Mouse (Mus musculus) ES-Bruce4 (cell line): ENCODE results near the gene Slc4a2. TPM values are rescaled to one million over a fixed set of nuclear protein-coding genes. Genes with fewer than 3 reads are reported as not detected.

Experiments
- H3K27ac ChIP-seq: 2 replicates; pipeline ENCODE4 v1.5.1; 2012; ENCODE audit warnings: low read length, inconsistent platforms; ENCODE audit not compliant: insufficient read depth
- H3K27me3 ChIP-seq: 2 replicates; pipeline ENCODE4 v1.6.1; 2012; ENCODE audit warnings: mild to moderate bottlenecking, low read length, inconsistent platforms; ENCODE audit not compliant: control insufficient read depth, poor library complexity, insufficient read depth, severe bottlenecking
- H3K36me3 ChIP-seq: 2 replicates; pipeline ENCODE4 v1.6.1; 2012; ENCODE audit warnings: inconsistent platforms, mild to moderate bottlenecking, low read length, moderate library complexity; ENCODE audit not compliant: control insufficient read depth, poor library complexity, insufficient read depth, severe bottlenecking
- H3K4me1 ChIP-seq: one replicate; pipeline ENCODE4 v1.8.1; 2011; ENCODE audit warnings: low read length; ENCODE audit not compliant: control insufficient read depth, insufficient read depth
- H3K4me3 ChIP-seq: 2 replicates; pipeline ENCODE4 v1.5.1; 2011; ENCODE audit warnings: low read depth, mild to moderate bottlenecking, low read length
- H3K9ac ChIP-seq: 2 replicates; pipeline ENCODE4 v1.6.1; 2012; ENCODE audit warnings: low read depth, mild to moderate bottlenecking, inconsistent platforms; ENCODE audit not compliant: poor library complexity, severe bottlenecking
- H3K9me3 ChIP-seq: replicated peaks from 2 replicates; pipeline ENCODE4 v1.6.1; 2012; ENCODE audit warnings: mild to moderate bottlenecking, low read length, inconsistent platforms; ENCODE audit not compliant: control insufficient read depth, poor library complexity, insufficient read depth, severe bottlenecking
- CTCF ChIP-seq: IDR thresholded peaks from one replicate; pipeline ENCODE4 v1.8.1; 2011; ENCODE audit warnings: low read depth, low read length
- EP300 ChIP-seq: IDR thresholded peaks from 2 replicates; pipeline ENCODE4 v1.6.1; 2011; ENCODE audit warnings: low read depth, low read length; ENCODE audit not compliant: insufficient read depth
- POLR2A ChIP-seq: IDR thresholded peaks from one replicate; pipeline ENCODE4 v1.8.1; 2011; ENCODE audit warnings: low read length; ENCODE audit not compliant: insufficient read depth
- polyA plus RNA-seq: library from polyadenylated mRNA; stranded (reverse); fragments of >200 nt; gene quantifications from 2 replicates; pipeline ENCODE4 v1.2.4, GENCODE M21; 2011; ENCODE audit warnings: low read depth; ENCODE audit not compliant: missing spikeins, insufficient read depth, insufficient read length

The Slc4a2 gene
- polyA plus RNA-seq: 11.3 and 12.6 TPM in 2 replicates

DNA sequence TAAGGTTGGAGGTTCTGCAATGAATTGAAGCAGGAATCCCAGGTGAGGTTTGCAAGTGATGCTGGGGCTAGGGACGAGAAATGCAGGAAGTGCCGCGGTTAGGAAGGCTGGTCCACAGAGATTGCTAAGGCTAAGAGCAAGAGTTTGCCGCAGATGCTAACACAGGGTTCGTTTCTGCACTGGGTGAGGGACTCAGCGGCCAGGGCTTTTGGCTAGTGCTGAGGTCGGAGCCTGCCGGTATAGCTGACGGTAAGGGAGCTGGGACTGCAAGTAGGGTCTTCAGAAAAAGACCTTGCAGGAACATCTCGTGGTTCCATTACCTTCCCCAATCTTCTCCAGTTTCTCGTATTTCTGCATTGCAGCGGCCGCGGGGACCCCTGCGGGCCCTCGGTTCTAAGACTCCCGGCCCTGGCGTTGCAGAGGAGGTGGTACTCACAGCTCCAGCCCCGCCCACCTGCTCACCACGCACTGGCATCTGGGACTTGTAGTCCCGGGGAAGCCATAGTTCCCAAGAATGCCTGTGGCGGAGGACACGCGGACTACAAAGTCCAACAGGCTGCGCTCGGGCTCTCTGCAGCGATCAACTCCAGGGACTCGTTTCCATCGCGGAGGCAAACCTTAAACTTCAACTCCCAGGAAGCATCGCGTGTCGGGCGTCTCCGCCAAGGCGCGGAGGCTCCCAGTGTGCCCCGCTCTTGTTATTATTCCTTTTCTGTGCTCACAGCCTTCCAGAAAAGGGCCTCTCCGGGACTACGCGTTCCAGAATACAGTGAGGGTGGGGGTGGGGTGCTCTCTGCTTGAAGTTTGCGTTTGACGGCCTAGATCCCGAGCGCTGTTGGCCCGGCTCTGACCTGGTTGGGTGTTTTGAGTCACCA, at the start of gene Slc4a2, which contains the start of gene Cdk5:
TSS of gene Slc4a2 (plus strand) at position 709 of the 875 bp plus-strand sequence.
TSS of gene Cdk5 (minus strand) at position 402 of the 875 bp plus-strand sequence.
- H3K27me3 ChIP-seq: no peaks in the 10 kb centered on the region
- TF ChIP-seq CTCF: no peak
- no peak for TF ChIP-seq EP300
- TF ChIP-seq POLR2A: peak; percentile 39
- H3K4me1 ChIP-seq: peaks cover 10% of the 10 kb centered on the region
- H3K36me3 ChIP-seq: no peaks in the 10 kb centered on the region
- H3K9me3 ChIP-seq: no peaks in the 10 kb centered on the region
- H3K9ac ChIP-seq: peak within 1 kb of the TSS; percentile 81
- peak within 1 kb of the TSS; percentile 98 for H3K4me3 ChIP-seq
- peak within 1 kb of the TSS; percentile 24; the same call in 1 of the 2 replicates for H3K27ac ChIP-seq

- H3K4me3 ChIP-seq: no peak overlapping the region
- H3K27me3 ChIP-seq: no peaks in the 10 kb centered on the region
- H3K9me3 ChIP-seq: no peaks in the 10 kb centered on the region
- no peak overlapping the region for H3K9ac ChIP-seq
- H3K27ac ChIP-seq: no peak overlapping the region
- TF ChIP-seq POLR2A (no peak), CTCF (no peak)
- H3K36me3 ChIP-seq: no peaks in the 10 kb centered on the region
- H3K4me1 ChIP-seq: no peaks in the 10 kb centered on the region
Observed at GRCm38 (mm10) chr5:24374216-24374615, 49.4 kb upstream of the Slc4a2 start.

GRCm38 (mm10) chr5:24374666-24375328, 48.8 kb upstream of the Slc4a2 start:
- Histone ChIP-seq H3K36me3 (no peaks in the 10 kb centered on the region), H3K9me3 (no peaks in the 10 kb centered on the region), H3K9ac (no peak overlapping the region), H3K27ac (no peak overlapping the region), H3K27me3 (no peaks in the 10 kb centered on the region), H3K4me3 (no peak overlapping the region), H3K4me1 (peaks cover 2% of the 10 kb centered on the region)
- TF ChIP-seq CTCF (no peak), POLR2A (no peak), EP300 (no peak)

GRCm38 (mm10) chr5:24378700-24379099, 44.9 kb upstream of the Slc4a2 start:
- no peaks in the 10 kb centered on the region for H3K36me3 ChIP-seq
- no peak overlapping the region for H3K9ac ChIP-seq
- TF ChIP-seq EP300: no peak
- no peak for TF ChIP-seq CTCF
- no peak for TF ChIP-seq POLR2A
- no peak overlapping the region for H3K27ac ChIP-seq
- H3K27me3 ChIP-seq: no peaks in the 10 kb centered on the region
- no peak overlapping the region for H3K4me3 ChIP-seq
- no peaks in the 10 kb centered on the region for H3K9me3 ChIP-seq
- peaks cover 2% of the 10 kb centered on the region for H3K4me1 ChIP-seq

DNA sequence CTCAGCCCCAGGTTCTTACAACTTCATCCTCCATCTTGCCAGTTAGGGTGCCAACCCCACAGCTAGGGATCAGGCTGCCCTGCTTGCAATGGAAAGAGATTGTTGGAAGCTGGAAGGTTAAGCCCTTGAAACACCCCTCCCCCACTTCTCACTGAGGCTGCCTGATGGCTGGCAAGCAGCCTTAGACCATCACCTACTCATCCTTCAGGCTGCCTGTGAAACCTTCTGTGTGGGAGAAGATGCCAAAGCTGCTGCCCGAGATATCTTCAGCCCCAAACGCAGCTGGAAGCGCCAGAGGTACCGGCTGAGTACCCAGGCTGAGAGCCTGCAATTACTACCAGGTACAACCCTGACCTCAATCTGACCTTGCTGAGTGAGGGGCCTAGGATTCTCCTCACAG, 44.1 kb upstream of the Slc4a2 start:
- H3K27ac ChIP-seq: no peak overlapping the region
- no peak overlapping the region for H3K4me3 ChIP-seq
- H3K36me3 ChIP-seq: no peaks in the 10 kb centered on the region
- no peaks in the 10 kb centered on the region for H3K27me3 ChIP-seq
- no peaks in the 10 kb centered on the region for H3K9me3 ChIP-seq
- H3K9ac ChIP-seq: no peak overlapping the region
- no peak for TF ChIP-seq CTCF
- no peak for TF ChIP-seq POLR2A
- TF ChIP-seq EP300: no peak
- peaks cover 2% of the 10 kb centered on the region for H3K4me1 ChIP-seq

GRCm38 (mm10) chr5:24380499-24380898, 43.1 kb upstream of the Slc4a2 start:
- Histone ChIP-seq H3K9me3 (no peaks in the 10 kb centered on the region), H3K9ac (no peak overlapping the region), H3K36me3 (no peaks in the 10 kb centered on the region), H3K4me3 (no peak overlapping the region), H3K27me3 (no peaks in the 10 kb centered on the region), H3K27ac (no peak overlapping the region), H3K4me1 (peaks cover 2% of the 10 kb centered on the region)
- no peak for TF ChIP-seq EP300
- TF ChIP-seq POLR2A: no peak
